Mouse (Mus musculus): ENCODE measurements around the gene Dpysl5. TPM values are rescaled to one million over a fixed set of nuclear protein-coding genes. Genes with fewer than 3 reads are reported as not detected.

Dpysl5 gene
- total RNA-seq, 2 experiments from 2014 or later, result 22.8 to 27.1 TPM

DNA sequence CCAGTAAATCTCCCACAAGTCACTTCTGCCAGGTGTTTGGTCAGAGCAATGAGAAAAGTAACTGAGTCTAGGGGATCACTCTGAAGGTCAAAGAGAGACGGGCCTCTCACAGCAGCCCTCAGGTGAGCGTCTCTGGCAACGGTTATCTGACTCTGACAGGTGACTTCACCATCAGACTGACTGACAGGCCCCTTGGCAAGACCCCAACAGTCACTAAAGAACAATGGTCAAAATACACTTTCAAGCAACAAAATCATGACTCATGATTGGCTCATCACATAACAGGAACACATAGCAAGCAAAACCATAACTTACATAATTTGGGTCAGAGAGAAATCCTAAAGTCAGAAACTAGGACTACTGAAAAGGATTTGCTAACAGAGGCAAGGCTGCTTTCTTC is 9.5 kb upstream of the Dpysl5 start:
- DNase-seq (ENCODE audit: low spot score in 2 of 2), result no peak

DNA sequence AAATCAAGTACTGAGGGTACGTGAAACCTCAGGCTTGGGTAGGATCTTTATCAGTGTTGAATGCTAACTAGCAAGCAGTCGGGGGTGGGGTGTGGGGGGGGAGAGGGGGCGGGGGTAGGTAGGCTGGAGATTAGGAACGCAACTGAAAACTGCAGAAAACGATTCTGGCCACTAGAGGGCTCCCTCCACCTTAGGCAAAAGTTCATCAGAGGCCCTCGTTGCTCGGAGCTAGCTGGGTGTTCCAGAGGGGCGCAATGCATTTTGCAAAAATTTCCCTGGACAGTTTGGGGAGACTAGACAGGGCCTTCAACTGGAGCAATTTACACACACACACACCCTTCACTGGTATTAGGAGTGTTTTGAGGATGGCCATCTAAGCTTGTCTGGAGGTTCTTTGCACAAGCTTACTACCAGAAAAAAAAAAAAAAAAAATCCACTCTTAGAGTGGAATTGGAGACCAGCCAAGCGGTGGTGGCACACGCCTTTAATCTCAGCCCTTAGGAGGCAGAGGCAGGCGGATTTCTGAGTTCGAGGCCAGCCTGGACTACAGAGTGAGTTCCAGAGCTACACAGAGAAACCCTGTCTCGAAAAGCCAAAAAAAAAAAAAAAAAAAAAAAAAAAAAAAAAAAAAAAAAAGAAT is 1.5 kb upstream of the Dpysl5 start:
- DNase-seq (ENCODE audit: low spot score in 2 of 2), result peak; percentile 61 to 89

DNA sequence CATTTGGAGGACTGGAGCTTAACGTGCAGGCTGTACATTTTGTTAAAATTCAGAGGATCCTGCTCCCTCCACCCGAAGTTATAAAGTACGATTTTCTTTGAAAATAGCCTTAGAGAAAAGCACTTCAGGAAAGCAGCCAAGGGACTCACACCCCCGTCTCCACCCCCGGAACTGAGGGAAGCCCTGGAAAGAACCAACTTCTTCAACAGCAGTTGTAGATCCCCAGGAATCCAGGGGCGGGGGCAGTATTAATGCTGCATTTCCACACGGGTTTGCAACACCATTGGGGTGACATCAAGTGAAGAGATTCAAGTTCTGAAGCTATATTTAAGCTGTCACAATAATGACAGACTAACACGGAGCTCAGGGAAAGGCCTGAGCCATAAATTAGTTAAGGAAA is 878 bp upstream of the Dpysl5 start:
- peak in 1 of 2 experiments; percentile 58 for DNase-seq (ENCODE audit: low spot score in 2 of 2)

DNA sequence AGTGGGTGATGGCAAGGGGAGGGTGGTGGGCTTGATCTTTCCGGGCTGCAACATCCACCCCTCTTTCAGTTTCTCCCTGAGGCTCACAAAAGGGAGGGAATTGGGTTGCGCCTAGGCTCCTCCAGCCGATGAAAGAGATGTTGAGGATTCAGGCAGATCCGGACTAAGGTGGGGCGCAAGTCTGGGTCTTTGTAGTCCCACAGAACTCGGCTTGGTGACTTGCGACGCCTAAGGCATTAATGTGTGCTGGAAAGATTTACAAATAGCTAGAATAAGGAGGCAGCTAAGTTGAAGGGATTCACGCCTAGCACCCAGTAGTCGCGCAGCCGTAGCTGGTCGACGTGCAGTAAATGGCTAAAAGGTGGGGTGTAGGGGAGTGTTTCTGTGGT is 632 bp downstream of the Dpysl5 start:
- DNase-seq (ENCODE audit: low spot score in 2 of 2), result no peak

GRCm38 (mm10) chr5:30712441-30713298 is 1.3 kb downstream of the Dpysl5 start:
- peak in 1 of 2 experiments; percentile 23 for DNase-seq (ENCODE audit: low spot score in 2 of 2)

- DNase-seq (ENCODE audit: low spot score in 2 of 2), result no peak
These were observed 1.9 kb downstream of the Dpysl5 start for GRCm38 (mm10) chr5:30713299-30713675.

GRCm38 (mm10) chr5:30713691-30714090 is 2.3 kb downstream of the Dpysl5 start:
- DNase-seq (ENCODE audit: low spot score in 2 of 2), result no peak

DNA sequence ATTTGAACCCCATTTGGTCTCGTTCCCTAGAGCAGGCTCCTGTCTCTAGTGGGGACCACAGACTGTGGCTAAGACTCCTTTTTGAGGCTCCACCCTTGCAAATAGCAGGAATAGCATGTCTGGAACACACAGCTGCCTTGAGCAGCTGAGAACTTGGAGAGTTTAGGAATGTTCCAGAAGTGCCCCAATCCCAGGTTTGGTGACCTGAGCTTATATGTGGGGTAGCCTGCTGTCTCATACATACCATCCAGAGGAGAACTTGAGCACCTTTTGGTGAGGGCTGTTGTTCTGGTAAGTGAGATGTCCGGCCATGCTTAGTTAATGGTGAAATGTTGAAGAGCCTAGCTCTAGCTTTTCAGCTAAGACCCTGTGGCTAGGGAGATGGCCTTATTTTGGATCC is 4.9 kb downstream of the Dpysl5 start:
- DNase-seq (ENCODE audit: low spot score in 2 of 2), result no peak

GRCm38 (mm10) chr5:30717506-30717905 is 6.1 kb downstream of the Dpysl5 start:
- DNase-seq (ENCODE audit: low spot score in 2 of 2), result no peak

GRCm38 (mm10) chr5:30717991-30718703 is 6.8 kb downstream of the Dpysl5 start:
- DNase-seq (ENCODE audit: low spot score in 2 of 2), result peak in 1 of 2 experiments; percentile 21

- DNase-seq (ENCODE audit: low spot score in 2 of 2), result peak in 1 of 2 experiments; percentile 57
These were observed 10.6 kb downstream of the Dpysl5 start for GRCm38 (mm10) chr5:30721935-30722334.

DNA sequence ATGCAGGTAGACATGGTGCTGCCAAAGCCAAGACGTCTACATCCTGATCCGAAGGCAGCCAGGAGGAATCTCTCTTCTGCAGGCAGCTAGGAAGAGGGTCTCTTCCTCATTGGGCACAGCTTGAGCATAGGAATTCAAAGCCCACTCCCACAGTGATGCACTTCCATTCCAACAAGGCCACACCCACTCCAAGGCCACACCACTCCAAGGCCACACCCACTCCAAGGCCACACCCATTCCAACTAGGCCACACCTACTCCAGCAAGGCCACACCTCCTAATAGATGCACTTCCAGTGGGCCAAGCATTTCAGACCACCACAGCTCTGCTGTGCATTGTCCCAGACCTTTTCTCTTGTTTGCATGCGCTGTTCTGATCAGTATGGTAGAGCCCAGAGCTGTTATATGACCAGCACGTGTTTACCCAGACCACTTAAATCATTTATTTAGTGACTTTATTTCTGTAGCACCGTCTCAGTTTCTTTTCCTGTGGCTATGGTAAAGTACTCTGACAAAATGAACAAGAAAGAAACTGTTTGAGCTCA is 14.9 kb downstream of the Dpysl5 start:
- DNase-seq (ENCODE audit: low spot score in 2 of 2), result no peak

- DNase-seq (ENCODE audit: low spot score in 2 of 2), result no peak
These were observed 21.1 kb downstream of the Dpysl5 start for GRCm38 (mm10) chr5:30732511-30732910.

DNA sequence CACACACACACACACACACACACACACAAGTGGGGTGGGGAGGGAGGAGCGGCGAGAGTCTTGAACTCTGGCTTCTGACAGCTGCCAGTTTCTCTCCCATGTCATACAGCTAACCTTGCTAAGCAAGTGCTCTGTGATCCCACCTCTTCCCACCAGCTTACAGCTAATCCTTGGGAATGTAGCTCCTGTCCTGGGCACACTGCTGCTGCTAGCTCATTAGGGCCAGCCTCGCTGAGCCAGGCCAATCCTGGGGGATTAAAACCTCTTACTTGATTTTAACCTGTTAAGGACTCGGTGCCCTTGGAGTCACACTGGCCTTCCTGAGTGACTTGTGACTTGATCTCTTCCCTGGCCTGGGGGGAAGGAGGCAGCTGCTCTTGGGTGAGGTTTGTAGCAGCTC is 23.3 kb downstream of the Dpysl5 start:
- no peak for DNase-seq (ENCODE audit: low spot score in 2 of 2)

- peak in 1 of 2 experiments; percentile 42 for DNase-seq (ENCODE audit: low spot score in 2 of 2)
These were observed 26.9 kb downstream of the Dpysl5 start for GRCm38 (mm10) chr5:30738127-30738828.

- no peak for DNase-seq (ENCODE audit: low spot score in 2 of 2)
These were observed 28.2 kb downstream of the Dpysl5 start for GRCm38 (mm10) chr5:30739595-30739994.

- no peak for DNase-seq (ENCODE audit: low spot score in 2 of 2)
These were observed 38.4 kb downstream of the Dpysl5 start for GRCm38 (mm10) chr5:30749582-30750311.

DNA sequence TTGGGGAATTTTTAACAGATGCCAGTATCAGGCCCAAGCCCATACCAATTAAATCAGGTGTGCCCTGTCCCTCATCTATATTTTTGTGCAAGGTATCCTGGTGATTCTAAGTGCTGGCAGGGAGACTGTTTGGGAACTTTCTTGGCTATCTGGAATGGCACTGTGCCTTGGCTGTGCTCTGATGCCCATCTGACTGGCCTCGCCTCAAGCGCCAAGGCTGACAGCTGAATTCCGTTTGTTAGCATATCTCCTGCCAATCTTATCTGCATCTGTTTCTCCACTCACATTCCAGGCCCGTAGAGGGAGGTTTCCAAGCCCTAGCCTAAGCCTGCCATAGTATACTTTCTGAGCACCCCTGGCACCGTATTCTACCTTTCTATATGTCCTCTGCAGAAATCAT is 39.7 kb downstream of the Dpysl5 start:
- no peak for DNase-seq (ENCODE audit: low spot score in 2 of 2)

- DNase-seq (ENCODE audit: low spot score in 2 of 2), result no peak
These were observed 41.8 kb downstream of the Dpysl5 start for GRCm38 (mm10) chr5:30753128-30753527.

DNA sequence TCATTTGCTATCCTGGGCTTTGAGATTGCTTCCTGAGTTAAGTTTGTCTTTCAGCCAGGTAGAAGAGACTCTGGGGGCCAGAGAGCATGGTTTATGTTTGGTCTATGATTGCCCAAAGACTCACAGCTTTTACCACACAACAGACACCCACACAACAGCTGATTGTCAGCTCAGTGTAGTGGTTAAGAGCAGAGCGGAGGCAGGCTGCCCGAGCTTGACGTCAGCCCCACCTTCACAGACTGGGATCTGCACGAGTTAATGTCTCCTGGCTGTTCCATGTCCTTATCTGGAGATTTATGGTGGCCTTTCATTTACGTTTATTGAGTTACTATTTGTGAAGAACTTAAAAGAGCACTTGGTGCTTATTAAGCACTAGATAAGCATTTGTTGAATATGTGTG is 43.9 kb downstream of the Dpysl5 start:
- DNase-seq (ENCODE audit: low spot score in 2 of 2), result peak; percentile 48 to 73

Data from layer of hippocampus, adult 18-20 months (tissue).